Mouse (Mus musculus) embryonic fibroblast, embryonic 13.5 days (primary cell): ENCODE measurements around the gene Scel. TPM values are rescaled to one million over a fixed set of nuclear protein-coding genes. Genes with fewer than 3 reads are reported as not detected.

Experiments
- H3K27ac ChIP-seq: 2 replicates; pipeline ENCODE4 v1.5.1; 2012; ENCODE audit warnings: low read length, control low read depth, inconsistent platforms; ENCODE audit not compliant: insufficient read depth
- H3K4me1 ChIP-seq: 2 replicates; pipeline ENCODE4 v1.6.1; 2011; ENCODE audit warnings: low read length; ENCODE audit not compliant: control insufficient read depth, insufficient read depth
- H3K4me3 ChIP-seq: 2 replicates; pipeline ENCODE4 v1.5.1; 2011; ENCODE audit warnings: mild to moderate bottlenecking, control low read depth, low read length; ENCODE audit not compliant: insufficient read depth
- CTCF ChIP-seq: IDR thresholded peaks from 2 replicates; pipeline ENCODE4 v1.5.1; 2011; ENCODE audit warnings: mild to moderate bottlenecking, control low read depth, low read length, moderate library complexity, borderline replicate concordance; ENCODE audit not compliant: insufficient read depth
- POLR2A ChIP-seq: IDR thresholded peaks from 2 replicates; pipeline ENCODE4 v1.6.1; 2011; ENCODE audit warnings: low read depth, mild to moderate bottlenecking, control low read depth, low read length, moderate library complexity
- polyA plus RNA-seq: library from polyadenylated mRNA; stranded (reverse); fragments of >200 nt; gene quantifications from 2 replicates; pipeline ENCODE4 v1.2.4, GENCODE M21; 2011; ENCODE audit warnings: low read depth; ENCODE audit not compliant: missing spikeins, insufficient read length

Gene Scel
- polyA plus RNA-seq, 1 experiment, result 0.56 TPM

- TF ChIP-seq POLR2A (no peak), CTCF (no peak)
- Histone ChIP-seq H3K4me3 (no peak overlapping the region), H3K4me1 (no peaks in the 10 kb centered on the region), H3K27ac (no peak overlapping the region)
Observed at GRCm38 (mm10) chr14:103477959-103478358, 35.2 kb upstream of the Scel start.

GRCm38 (mm10) chr14:103479446-103479845 lies 33.7 kb upstream of the Scel start:
- H3K4me1 ChIP-seq, result no peaks in the 10 kb centered on the region
- TF ChIP-seq CTCF (no peak), POLR2A (no peak)
- no peak overlapping the region for H3K27ac ChIP-seq
- no peak overlapping the region for H3K4me3 ChIP-seq

GRCm38 (mm10) chr14:103481514-103481913 lies 31.6 kb upstream of the Scel start:
- TF ChIP-seq POLR2A, result no peak
- TF ChIP-seq CTCF, result no peak
- no peaks in the 10 kb centered on the region for H3K4me1 ChIP-seq
- no peak overlapping the region for H3K27ac ChIP-seq
- no peak overlapping the region for H3K4me3 ChIP-seq

DNA sequence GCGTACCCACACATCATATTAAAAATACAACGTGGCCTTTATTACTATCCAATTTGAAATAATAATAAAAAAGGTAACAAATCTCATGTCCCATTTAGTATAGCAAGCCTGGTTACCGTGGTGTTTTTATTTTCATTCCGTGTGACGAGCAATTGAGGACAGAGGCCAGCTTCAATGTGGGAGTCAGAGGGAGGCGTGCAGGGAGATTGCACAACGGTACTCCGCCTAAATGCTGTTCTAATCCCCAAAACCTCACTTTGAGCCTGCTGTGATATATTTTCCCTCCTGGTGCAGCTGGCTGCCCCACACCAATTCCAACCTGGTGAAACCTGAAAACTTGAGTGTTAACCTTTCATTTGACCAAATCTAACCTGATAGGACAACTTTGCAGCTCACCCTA lies 27.5 kb upstream of the Scel start:
- Histone ChIP-seq H3K4me1 (0 out of 2 replicates have a peak, but pooled peaks cover 2% of the 10 kb centered on the region), H3K4me3 (no peak overlapping the region), H3K27ac (no peak overlapping the region)
- TF ChIP-seq CTCF, result no peak
- no peak for TF ChIP-seq POLR2A

DNA sequence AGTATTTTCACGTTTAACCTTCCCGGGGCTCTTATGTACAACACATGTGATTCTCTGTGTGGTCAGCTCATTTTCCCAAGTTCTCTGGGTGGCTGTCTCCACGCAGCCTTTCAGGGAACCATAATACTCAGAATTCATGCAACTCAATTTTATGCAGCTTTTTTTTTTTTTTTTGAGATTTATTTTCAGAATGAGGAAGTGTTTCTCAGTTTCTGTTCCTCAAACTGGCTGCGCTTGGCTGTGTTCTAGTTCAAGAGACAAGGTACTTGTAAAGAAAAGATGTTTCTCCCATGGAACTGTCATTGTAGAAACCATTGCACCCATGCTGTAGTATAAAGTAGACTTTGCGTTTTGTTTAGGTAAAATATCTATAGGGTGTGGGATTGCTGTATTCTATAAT lies 26.2 kb upstream of the Scel start:
- TF ChIP-seq CTCF (no peak), POLR2A (no peak)
- Histone ChIP-seq H3K27ac (no peak overlapping the region), H3K4me3 (no peak overlapping the region), H3K4me1 (0 out of 2 replicates have a peak, but pooled peaks cover 2% of the 10 kb centered on the region)

GRCm38 (mm10) chr14:103488659-103489058 lies 24.5 kb upstream of the Scel start:
- Histone ChIP-seq H3K4me3 (no peak overlapping the region), H3K27ac (no peak overlapping the region; the same call in 1 of the 2 replicates), H3K4me1 (0 out of 2 replicates have a peak, but pooled peaks cover 2% of the 10 kb centered on the region)
- TF ChIP-seq POLR2A (no peak), CTCF (no peak)

DNA sequence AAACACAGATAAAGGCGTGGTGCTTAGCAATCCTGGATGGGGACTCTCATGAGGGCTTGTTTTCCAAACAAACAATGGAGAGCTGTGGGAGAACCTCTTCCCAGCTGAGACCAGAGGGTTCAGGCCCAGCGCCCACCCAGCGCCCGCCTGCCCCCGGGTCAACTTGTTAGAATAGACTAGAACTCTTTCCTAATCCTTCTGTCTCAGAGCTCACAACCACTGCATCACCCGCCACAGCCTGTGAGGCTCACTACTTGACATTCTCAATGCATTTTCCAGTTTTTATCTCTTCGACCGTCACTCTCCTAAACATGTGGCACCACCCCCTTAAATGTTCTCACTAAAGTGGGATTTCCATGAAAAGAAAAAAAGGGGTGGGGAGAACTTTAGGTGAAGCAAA lies 14.9 kb upstream of the Scel start:
- H3K4me1 ChIP-seq, result peaks cover 6% of the 10 kb centered on the region
- H3K4me3 ChIP-seq, result no peak overlapping the region
- H3K27ac ChIP-seq, result no peak overlapping the region
- TF ChIP-seq POLR2A (no peak), CTCF (no peak)

- H3K4me1 ChIP-seq, result peaks cover 6% of the 10 kb centered on the region
- no peak for TF ChIP-seq CTCF
- no peak for TF ChIP-seq POLR2A
- no peak overlapping the region for H3K4me3 ChIP-seq
- H3K27ac ChIP-seq, result no peak overlapping the region
Observed at GRCm38 (mm10) chr14:103498613-103499012, 14.5 kb upstream of the Scel start.

GRCm38 (mm10) chr14:103499060-103499459 lies 14.1 kb upstream of the Scel start:
- no peak overlapping the region for H3K27ac ChIP-seq
- TF ChIP-seq POLR2A (no peak), CTCF (no peak)
- H3K4me1 ChIP-seq, result peaks cover 6% of the 10 kb centered on the region
- no peak overlapping the region for H3K4me3 ChIP-seq

- Histone ChIP-seq H3K4me1 (peaks cover 6% of the 10 kb centered on the region), H3K27ac (peak overlapping the region; percentile 8; the same call in 1 of the 2 replicates), H3K4me3 (no peak overlapping the region)
- TF ChIP-seq POLR2A (no peak), CTCF (no peak)
Observed at GRCm38 (mm10) chr14:103500309-103500708, 12.8 kb upstream of the Scel start.

DNA sequence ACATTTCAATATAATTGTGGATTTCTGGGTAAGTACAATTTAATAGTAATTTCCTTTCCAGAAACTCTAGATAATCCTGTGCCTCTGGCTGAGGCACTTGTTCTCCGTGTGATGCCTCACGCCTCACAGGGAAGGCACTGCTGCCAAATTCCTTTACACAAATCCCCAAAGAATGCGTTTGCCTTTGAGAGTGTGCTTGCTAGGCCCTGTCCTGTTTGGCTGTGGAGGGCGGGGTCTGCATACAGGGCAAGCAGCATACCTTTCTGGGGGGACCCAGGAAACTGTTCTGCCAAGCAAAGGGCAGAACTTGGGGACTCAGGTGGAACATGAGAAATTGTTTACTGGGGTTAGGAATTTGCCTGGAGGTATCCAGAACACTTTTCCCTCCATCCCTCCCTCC lies 12.2 kb upstream of the Scel start:
- Histone ChIP-seq H3K27ac (no peak overlapping the region), H3K4me3 (no peak overlapping the region), H3K4me1 (peaks cover 6% of the 10 kb centered on the region)
- no peak for TF ChIP-seq CTCF
- TF ChIP-seq POLR2A, result no peak
